Mouse (Mus musculus): ENCODE results near the gene Vmn1r180.
"Not testable (repeated sequence)": the region's sequence is repeated elsewhere in the genome, so short reads cannot be mapped to it uniquely, and the experiment has no call there.

Vmn1r180 gene

GRCm38 (mm10) chr7:23950332-23950731, at the start of gene Vmn1r180:
TSS of gene Vmn1r180 (plus strand) at chr7:23950632.
- no peak for DNase-seq (ENCODE audit: low read depth)

GRCm38 (mm10) chr7:23926678-23927077, 23.8 kb upstream of the Vmn1r180 start, which contains the start of gene Vmn1r179:
TSS of gene Vmn1r179 (plus strand) at chr7:23926978.
- no peak for DNase-seq (ENCODE audit: low read depth)

GRCm38 (mm10) chr7:23968044-23968443, 17.6 kb downstream of the Vmn1r180 start:
- DNase-seq (ENCODE audit: low read depth) = peak; percentile 60

- DNase-seq (ENCODE audit: low read depth) = not testable (repeated sequence)
These were observed 23.9 kb downstream of the Vmn1r180 start, which contains the start of gene Vmn1r181 for GRCm38 (mm10) chr7:23974315-23974714. TSS of gene Vmn1r181 (plus strand) at chr7:23974615.

GRCm38 (mm10) chr7:24001391-24001790, 51.0 kb downstream of the Vmn1r180 start, which contains the start of gene V1rd19:
TSS of gene V1rd19 (plus strand) at chr7:24001691.
- DNase-seq (ENCODE audit: low read depth) = no peak
